Mouse (Mus musculus): ENCODE measurements around the gene Tiparp.

- no peak for TF ChIP-seq CTCF (IDR thresholded peaks at IDR 0.05; ENCODE audit: insufficient read depth, low read depth, low read length)
- TF ChIP-seq POLR2A (IDR thresholded peaks at IDR 0.05; ENCODE audit: insufficient read depth, low read depth, low read length) = no peak
These were observed 1.4 kb downstream of the Tiparp start for GRCm38 (mm10) chr3:65529471-65530215.

All from olfactory bulb, adult 2 months (tissue).